Mouse (Mus musculus) ES-E14 (cell line): Measurements from ENCODE around the gene Rdh13. TPM values are rescaled to one million over a fixed set of nuclear protein-coding genes. Genes with fewer than 3 reads are reported as not detected.
"Not testable (repeated sequence)": the region's sequence is repeated elsewhere in the genome, so short reads cannot be mapped to it uniquely, and the experiment has no call there.

Experiments
- DNase-seq: peaks from one replicate; pipeline ENCODE4 v3.0.0-alpha.2; 2013; ENCODE audit warnings: low read depth, low spot score
- H3K27ac ChIP-seq: 2 replicates; pipeline ENCODE4 v1.5.1; 2012; ENCODE audit warnings: low read depth, mild to moderate bottlenecking, low read length, moderate library complexity, mixed read lengths; ENCODE audit not compliant: poor library complexity, insufficient read depth, severe bottlenecking
- H3K36me3 ChIP-seq: 2 replicates; pipeline ENCODE4 v1.6.1; 2012; ENCODE audit warnings: mild to moderate bottlenecking, low read length, moderate library complexity, mixed read lengths; ENCODE audit not compliant: control insufficient read depth, poor library complexity, insufficient read depth, severe bottlenecking
- H3K4me1 ChIP-seq, 2 experiments: fragments of 150-350 bp in 1 of 2; sonication (generic) in 1 of 2; 2 replicates each; pipeline ENCODE4 v1.6.1; 2012; ENCODE audit warnings: low read length in 2 of 2, mild to moderate bottlenecking in 1 of 2, mixed read lengths in 1 of 2; ENCODE audit not compliant: control insufficient read depth in 2 of 2, insufficient read depth in 2 of 2, poor library complexity in 1 of 2
- H3K4me3 ChIP-seq, 2 experiments: fragments of 150-350 bp in 1 of 2; sonication (generic) in 1 of 2; 2 replicates each; pipeline ENCODE4 v1.5.1; 2012; ENCODE audit warnings: low read length in 2 of 2, low read depth in 1 of 2, mild to moderate bottlenecking in 1 of 2, mixed read lengths in 1 of 2; ENCODE audit not compliant: insufficient read depth in 1 of 2, poor library complexity in 1 of 2, severe bottlenecking in 1 of 2
- H3K9ac ChIP-seq: 2 replicates; pipeline ENCODE4 v1.6.1; 2012; ENCODE audit warnings: low read depth, mild to moderate bottlenecking, low read length, mixed read lengths; ENCODE audit not compliant: poor library complexity, insufficient read depth, severe bottlenecking
- H3K9me3 ChIP-seq: fragments of 150-350 bp; sonication (generic); 2 replicates; pipeline ENCODE4 v1.6.1; 2012; ENCODE audit warnings: low read depth, mild to moderate bottlenecking, low read length; ENCODE audit not compliant: control insufficient read depth, insufficient read depth
- CHD2 ChIP-seq: IDR thresholded peaks from 2 replicates; pipeline ENCODE4 v1.6.1; 2014; ENCODE audit warnings: mild to moderate bottlenecking, low read depth, low read length, inconsistent platforms
- HCFC1 ChIP-seq: IDR thresholded peaks from 2 replicates; pipeline ENCODE4 v1.6.1; 2012; ENCODE audit warnings: low read length, inconsistent platforms, borderline replicate concordance; ENCODE audit not compliant: insufficient read depth
- MAFK ChIP-seq: IDR thresholded peaks from 2 replicates; pipeline ENCODE4 v1.6.1; 2014; ENCODE audit warnings: mild to moderate bottlenecking, low read depth, low read length, inconsistent platforms; ENCODE audit not compliant: insufficient read depth
- ZC3H11A ChIP-seq: IDR thresholded peaks from 2 replicates; pipeline ENCODE4 v1.6.1; 2012; ENCODE audit warnings: low read depth, mild to moderate bottlenecking, inconsistent platforms, low read length, borderline replicate concordance
- ZNF384 ChIP-seq: IDR thresholded peaks from 2 replicates; pipeline ENCODE4 v1.6.1; 2012; ENCODE audit warnings: low read depth, low read length, inconsistent platforms
- in situ Hi-C, 2 experiments: fragments of 600-800 bp; cut with MboI; formaldehyde crosslinking; loops; one replicate each; pipeline ENCODE4 v1.15.1; 2025; ENCODE audit warnings: low sequenced_read_pairs in 2 of 2, inconsistent platforms in 1 of 2; ENCODE audit not compliant: unreplicated experiment in 2 of 2
- total RNA-seq: library from RNA; depleted of rRNA; stranded (reverse); fragments of 300-350 nt; gene quantifications from 2 replicates; pipeline ENCODE4 v1.2.3, GENCODE M21; 2012; rRNA removed

Rdh13 gene
- total RNA-seq, 1 experiment: 25.3 TPM

DNA sequence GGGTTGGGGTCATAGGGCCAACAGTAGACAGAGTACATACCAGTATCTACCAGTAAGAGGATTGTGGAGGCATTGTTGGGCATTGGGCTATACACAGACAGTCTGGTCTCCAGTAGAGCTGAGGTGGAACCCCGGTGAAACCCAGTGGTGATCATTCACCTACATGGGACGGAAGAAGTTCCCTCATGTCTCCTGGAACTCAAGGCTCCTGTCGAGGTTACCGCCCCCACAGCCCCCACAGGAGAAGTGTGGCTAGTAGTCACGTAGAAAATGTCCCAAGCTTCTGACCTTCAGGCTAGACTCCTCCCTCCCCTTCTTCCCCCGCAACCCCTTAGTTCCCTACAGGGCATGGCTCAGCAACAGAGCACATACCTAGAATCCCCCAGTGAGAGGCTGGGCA lies 25.8 kb downstream of the Rdh13 start:
- in situ Hi-C loops: no loop called here
- TF ChIP-seq CHD2 (no peak), ZNF384 (no peak), ZC3H11A (no peak), MAFK (no peak), HCFC1 (no peak)

DNA sequence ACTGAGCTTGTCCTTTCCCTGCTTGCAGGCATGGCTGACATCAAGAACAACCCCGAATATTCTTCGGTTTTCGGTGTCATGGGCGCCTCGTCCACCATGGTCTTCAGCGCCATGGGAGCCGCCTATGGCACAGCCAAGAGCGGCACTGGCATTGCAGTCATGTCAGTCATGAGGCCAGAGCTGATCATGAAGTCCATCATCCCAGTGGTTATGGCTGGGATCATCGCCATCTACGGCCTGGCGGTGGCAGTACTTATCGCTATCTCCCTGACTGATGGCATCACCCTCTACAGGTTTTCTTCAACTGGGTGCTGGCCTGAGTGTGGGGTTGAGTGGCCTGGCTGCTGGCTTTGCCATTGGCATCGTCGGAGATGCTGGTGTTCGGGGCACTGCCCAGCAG lies 33.0 kb downstream of the Rdh13 start:
- in situ Hi-C loops, H3K27ac ChIP-seq, H3K36me3 ChIP-seq, H3K9ac ChIP-seq, H3K9me3 ChIP-seq, H3K4me1 ChIP-seq, H3K4me3 ChIP-seq, DNase-seq: not testable (repeated sequence)

More for the DNA sequence above, 25.8 kb downstream of the Rdh13 start:
- Histone ChIP-seq H3K9me3 (no peaks in the 10 kb centered on the region), H3K4me1 (no peaks in the 10 kb centered on the region), H3K9ac (no peak overlapping the region), H3K4me3 (no peak overlapping the region), H3K27ac (no peak overlapping the region), H3K36me3 (no peaks in the 10 kb centered on the region)
- no peak for DNase-seq

DNA sequence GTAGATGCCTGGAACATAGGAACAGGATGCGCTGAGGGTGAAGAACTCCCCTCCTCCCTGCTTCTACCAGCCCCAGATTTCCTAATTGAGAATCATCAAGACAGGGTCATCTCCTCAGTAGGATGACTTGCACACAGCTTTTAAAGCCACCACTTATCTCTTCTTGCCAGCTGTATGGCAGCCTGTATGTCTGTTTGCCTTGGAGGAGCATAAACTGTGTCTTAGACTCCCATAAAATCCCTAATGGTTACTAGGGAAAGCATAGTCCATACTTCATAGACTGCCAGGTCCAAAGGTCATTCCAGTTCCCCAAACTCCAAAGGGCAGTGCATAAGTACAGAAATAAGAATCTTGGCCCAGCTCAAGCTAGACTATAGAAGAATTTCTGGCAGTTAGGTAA lies 47.7 kb downstream of the Rdh13 start, which contains the start of gene Gp6:
Gp6 (minus strand) TSS at position 15 of the 400 bp plus-strand sequence.
- Histone ChIP-seq H3K27ac (no peak within 1 kb of the TSS), H3K9me3 (no peaks in the 10 kb centered on the region), H3K36me3 (no peaks in the 10 kb centered on the region), H3K9ac (no peak within 1 kb of the TSS), H3K4me3 (no peak within 1 kb of the TSS), H3K4me1 (no peaks in the 10 kb centered on the region)
- in situ Hi-C loops: no loop called here
- TF ChIP-seq ZNF384: no peak
- no peak for DNase-seq

Other genes starting within 250 kb of the Rdh13 start
- gene Lilra5, start 207.9 kb downstream of the Rdh13 start, total RNA-seq: not detected in 2 replicates
- not detected in 2 replicates for gene Ncr1, start 107.9 kb downstream of the Rdh13 start, total RNA-seq
- gene Gp6, start 47.9 kb downstream of the Rdh13 start, total RNA-seq: not detected in 2 replicates
- gene Eps8l1, start 15.0 kb upstream of the Rdh13 start, total RNA-seq: 0.18 and 0.42 TPM in 2 replicates
- 83.2 and 126 TPM in 2 replicates for gene Ppp1r12c, start 56.0 kb upstream of the Rdh13 start, total RNA-seq
- 6.3 and 8.4 TPM in 2 replicates for gene Tnnt1, start 70.7 kb upstream of the Rdh13 start, total RNA-seq
- gene Tnni3, start 78.6 kb upstream of the Rdh13 start, total RNA-seq: 7.8 and 17.9 TPM in 2 replicates
- 3.1 and 6.3 TPM in 2 replicates for gene Dnaaf3, start 86.8 kb upstream of the Rdh13 start, total RNA-seq
- gene Syt5, start 101.9 kb upstream of the Rdh13 start, total RNA-seq: 3.0 and 8.7 TPM in 2 replicates
- gene Ptprh, start 158.4 kb upstream of the Rdh13 start, total RNA-seq: 0.18 TPM in 1 of 2 replicates, not detected in the other
- 8.1 and 8.6 TPM in 2 replicates for gene Tmem86b, start 185.8 kb upstream of the Rdh13 start, total RNA-seq
- gene Ppp6r1, start 213.4 kb upstream of the Rdh13 start, total RNA-seq: 55.4 and 62.9 TPM in 2 replicates
- 56.6 and 61.2 TPM in 2 replicates for gene Hspbp1, start 239.4 kb upstream of the Rdh13 start, total RNA-seq
- 20.7 and 26.2 TPM in 2 replicates for gene Brsk1, start 245.0 kb upstream of the Rdh13 start, total RNA-seq